Mouse (Mus musculus) neural tube, embryonic 10.5 days (tissue): Measurements from ENCODE around the gene Wdr46.
"Not testable (repeated sequence)": the region's sequence is repeated elsewhere in the genome, so short reads cannot be mapped to it uniquely, and the experiment has no call there.

Experiments
- DNase-seq: peaks from one replicate; pipeline ENCODE4 v3.0.0-alpha.2; 2017; ENCODE audit warnings: low spot score; ENCODE audit errors: extremely low spot score

The Wdr46 gene

DNA sequence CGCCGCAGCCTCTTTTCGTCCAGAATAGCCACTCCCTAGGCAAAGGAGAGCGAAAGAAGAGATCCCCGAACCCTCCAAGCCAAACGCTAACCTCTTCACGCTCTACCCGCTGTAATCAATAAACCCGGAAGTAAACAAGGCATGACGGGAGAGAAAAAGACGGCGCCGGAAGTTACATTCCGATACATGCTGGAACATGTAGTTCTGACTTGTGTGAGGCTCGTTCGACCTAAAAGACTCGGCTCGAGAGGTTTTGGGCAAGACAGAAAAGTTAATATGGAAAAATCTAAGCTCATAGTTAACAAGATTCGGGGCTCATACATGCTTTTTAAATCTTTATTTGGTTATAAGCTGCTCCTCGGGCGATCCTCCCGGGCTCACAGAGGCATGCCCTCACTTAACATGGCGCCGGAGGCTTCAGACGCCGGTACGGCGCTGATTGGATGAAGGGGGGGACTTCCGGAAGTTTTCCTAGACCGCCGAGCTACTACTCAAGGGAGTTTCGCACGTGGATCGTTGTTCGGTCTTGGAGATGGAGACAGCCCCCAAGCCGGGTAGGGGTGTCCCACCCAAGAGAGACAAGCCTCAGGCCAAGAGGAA is at the start of gene Wdr46, which contains the start of gene Pfdn6:
Gene Wdr46, plus strand, starts transcription at position 455 of the 600 bp plus-strand sequence.
Gene Pfdn6, minus strand, starts transcription at position 138 of the 600 bp plus-strand sequence.
- DNase-seq: peak; percentile 84

DNA sequence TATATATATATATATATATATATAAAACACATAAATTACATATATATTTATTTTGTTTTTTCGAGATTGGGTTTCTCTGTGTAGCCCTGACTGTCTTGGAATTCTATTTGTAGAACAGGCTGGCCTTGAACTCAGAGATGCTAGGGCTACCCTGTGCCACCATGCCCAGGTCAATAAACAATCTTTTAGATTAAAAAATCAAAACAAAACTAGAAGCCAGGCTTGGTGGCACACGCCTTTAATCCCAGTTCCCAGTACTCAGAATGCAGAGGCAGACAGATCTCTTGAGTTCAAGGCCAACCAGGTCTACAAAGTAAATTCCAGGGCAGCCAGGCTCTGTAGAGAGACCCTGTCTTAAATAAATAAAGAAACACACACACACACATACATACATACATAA is 49.1 kb upstream of the Wdr46 start:
- DNase-seq: no peak

DNA sequence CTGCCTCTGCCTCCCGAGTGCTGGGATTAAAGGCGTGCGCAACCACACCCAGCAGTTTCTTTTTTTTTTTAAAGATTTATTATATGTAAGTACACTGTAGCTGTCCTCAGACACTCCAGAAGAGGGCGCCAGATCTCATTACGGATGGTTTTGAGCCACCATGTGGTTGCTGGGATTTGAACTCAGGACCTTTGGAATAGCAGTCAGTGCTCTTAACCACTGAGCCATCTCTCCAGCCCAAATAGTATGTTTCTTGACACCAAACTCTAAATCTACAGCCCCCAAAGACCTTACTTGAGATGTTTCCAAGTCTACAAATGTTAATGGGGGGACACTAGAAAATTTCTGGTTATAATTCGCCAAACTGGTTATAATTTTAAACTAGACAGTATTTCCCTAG is 48.6 kb upstream of the Wdr46 start:
- DNase-seq: not testable (repeated sequence)

DNA sequence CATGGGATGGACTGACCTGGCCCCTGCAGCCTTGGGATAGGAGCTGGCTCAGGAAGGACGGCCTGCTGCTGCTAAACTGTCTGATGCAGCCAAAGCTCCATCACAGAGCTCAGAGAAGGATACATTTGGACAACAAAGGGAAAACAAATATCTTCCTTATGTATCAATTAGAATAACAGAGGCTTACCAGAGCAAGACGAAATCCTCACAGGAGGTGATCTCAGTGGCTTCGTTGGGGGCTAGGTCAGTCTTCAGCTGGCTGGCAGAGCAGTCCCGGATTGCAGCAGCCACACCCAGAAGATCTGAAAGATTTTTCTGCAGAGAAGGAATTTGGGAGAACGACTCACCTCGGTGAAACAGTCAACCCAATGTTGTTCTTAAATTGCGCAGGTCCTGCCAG is 48.0 kb upstream of the Wdr46 start:
- no peak for DNase-seq

DNA sequence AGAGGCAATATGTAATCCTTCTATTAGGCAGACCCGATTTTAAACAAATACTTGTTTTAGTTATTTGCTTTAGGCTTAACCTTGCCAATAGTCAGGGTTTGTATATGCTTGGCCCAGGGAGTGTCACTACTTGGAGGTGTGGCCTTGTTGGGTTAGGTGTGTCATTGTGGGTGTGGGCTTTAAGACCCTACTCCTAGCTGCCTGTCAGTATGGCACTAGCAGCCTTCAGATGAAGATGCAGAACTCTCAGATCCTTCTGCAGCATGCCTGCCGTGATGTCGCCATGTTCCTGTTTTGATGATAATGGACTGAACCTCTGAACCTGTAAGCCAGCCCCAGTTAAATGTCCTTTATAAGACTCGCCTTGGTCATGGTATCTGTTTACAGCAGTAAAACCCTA is 47.4 kb upstream of the Wdr46 start:
- DNase-seq: not testable (repeated sequence)

DNA sequence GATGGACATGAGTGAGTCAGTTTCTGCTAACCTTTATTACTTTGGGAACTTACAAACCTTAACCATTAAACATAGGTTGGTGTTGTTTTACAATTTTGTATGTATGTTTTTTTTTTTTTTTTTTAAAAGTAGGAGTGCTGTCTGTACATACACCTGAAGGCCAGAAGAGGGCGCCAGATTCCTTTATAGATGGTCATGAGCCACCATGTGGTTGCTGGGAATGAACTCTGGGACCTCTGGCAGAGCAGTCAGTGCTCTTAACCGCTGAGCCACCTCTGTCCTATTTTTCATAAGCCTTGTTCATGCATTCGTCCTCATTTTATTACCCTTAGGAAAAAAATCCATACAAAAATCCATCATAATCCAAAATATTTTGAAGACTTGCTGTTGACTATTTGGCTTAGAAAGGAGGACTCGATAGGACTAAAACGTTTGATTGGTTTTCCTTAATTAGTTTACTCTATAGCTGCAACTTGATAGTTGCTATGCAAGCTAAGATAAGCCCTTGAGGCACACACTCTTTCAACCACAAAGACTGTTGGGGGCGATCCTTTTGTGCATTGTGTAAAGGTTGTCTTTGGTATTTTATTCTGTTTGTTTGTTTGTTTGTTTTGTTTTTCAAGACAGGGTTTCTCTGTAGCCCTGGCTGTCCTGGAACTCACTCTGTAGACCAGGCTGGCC is 43.2 kb upstream of the Wdr46 start:
- no peak for DNase-seq

DNA sequence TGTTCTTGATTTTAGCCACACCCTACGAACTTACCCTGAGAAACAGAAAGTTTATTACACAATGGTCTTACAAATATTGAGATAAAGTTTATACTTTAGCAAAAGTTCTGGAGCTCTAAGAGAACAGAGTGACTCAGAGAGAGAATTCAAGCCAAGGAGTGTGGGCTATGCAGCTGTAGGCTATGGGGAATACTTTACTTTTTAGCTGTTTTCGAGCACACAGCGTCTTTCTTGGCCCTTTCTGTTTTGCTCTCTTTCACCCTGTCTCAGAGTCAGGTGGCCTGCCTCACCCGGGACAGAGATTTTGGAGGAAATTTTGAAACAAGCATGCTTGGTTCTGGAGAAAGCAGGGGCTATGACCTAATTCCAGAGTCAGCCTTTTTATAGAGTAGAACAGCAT is 42.3 kb upstream of the Wdr46 start:
- DNase-seq: not testable (repeated sequence)

DNA sequence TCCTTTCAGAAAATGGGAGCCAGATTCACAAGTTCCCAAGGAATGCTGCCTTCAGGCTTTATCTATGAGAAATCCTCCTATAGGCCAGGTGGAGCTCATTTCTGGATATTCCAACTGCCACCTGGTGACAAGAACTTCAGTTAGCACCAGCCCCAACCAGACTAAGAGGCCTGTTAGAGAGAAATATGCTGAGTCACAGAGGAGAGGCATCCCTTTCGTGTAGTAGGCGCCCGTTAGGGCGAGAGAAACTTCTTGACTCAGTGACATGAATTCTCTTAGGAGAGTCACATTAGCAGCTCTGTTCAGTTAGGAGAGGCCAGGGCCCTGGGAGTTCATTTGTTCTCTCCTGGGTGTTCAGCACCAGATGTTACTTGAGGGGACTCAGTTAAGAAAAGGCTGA is 40.8 kb upstream of the Wdr46 start:
- no peak for DNase-seq

DNA sequence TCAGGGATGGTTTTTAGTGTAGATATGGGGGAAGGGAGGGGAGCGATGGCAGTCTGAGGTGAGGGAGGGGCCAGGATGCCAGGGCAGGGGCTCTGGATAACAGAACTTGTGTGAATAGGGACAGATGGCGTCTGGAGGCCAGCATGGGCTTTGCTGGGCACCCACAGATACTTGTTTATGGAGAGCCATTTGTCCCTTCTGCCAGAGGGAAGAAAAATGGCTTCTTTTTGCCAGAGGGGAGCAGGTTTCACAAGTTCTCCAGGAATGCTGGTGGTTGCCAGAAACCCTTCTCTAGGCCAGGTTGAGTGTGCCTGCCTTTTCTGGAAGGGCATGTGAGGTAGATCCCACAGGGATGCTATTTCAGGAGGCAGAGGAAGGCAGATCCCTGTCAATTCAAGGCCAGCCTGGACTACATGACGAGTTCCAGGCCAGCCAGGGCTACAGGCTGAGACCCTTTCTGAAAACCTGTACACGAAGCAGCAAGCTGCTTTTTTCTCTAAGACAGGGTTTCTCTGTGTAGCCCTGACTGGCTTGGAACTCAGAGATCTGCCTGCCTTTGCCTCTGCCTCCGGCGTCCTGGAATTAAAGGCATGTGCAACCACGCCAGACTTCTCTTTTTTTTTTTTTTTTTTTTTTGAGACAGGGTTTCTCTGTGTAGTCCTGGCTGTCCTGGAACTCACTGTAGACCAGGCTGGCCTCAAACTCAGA is 40.0 kb upstream of the Wdr46 start:
- DNase-seq: no peak

DNA sequence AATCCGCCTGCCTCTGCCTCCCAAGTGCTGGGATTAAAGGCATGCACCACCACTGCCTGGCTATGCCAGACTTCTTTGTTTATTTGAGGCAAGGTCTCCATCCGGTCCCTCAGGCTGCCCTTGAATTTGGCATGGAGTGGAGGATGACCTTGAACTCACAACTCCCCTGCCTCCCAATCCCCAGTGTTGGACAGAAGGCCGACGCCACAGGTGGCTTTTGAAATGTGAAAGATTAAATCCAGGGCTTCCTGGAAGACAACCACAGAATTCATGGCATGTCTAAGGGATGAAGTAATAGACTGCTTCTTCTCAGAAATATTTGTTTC is 39.5 kb upstream of the Wdr46 start:
- DNase-seq: no peak

DNA sequence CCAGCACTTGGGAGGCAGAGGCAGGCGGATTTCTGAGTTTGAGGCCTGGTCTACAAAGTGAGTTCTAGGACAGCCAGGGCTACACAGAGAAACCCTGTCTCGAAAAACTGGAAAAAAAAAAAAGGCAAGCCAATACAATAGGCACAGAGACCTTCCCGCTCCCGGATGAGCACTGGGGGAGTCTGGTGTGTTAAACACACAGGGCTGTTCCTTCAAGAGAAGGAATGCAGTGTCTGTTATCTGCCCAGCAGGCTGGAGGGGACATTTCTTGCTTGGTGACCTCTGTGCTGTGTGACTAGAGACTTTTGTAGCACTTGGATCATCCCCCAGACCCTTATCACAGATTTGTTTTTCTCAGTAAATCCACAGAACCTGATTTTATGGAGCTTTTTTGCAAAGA is 38.8 kb upstream of the Wdr46 start:
- no peak for DNase-seq

DNA sequence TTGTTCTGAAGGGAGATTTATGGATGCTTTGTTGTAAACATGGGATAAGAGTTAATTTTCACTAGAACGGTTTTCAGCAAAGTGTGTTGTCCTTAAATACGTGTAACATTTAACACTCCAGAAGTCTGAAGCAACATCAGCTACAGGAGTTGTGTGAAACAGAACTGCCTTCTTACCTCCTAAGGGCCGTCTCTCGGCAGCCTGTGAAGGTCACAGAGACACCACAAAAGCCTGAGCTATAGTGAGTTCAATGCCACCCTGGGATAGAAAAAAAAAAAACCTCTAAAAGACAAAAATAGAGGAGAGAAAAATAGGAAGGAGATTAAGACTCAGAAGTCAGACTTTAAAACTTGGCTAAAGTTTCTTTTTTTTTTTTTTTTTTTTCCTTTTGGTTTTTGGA is 38.4 kb upstream of the Wdr46 start:
- no peak for DNase-seq

DNA sequence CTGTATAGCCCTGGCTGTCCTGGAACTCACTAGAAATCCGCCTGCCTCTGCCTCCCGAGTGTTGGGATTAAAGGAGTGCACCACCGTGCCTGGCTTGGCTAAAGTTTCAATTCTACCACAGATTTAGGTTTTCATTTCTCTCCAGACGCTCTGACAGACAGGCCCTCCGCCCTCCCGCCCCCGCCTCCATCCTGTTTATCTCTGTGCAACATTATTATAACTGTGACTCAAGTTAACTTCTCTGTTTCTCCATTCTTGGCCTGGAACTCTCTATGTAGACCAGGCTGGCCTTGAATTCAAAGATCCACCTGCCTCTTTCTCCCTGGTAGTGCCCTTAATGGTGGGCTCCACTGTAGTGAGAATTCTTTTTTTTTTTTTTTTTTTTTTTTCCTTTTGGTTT is 38.0 kb upstream of the Wdr46 start:
- DNase-seq: no peak

DNA sequence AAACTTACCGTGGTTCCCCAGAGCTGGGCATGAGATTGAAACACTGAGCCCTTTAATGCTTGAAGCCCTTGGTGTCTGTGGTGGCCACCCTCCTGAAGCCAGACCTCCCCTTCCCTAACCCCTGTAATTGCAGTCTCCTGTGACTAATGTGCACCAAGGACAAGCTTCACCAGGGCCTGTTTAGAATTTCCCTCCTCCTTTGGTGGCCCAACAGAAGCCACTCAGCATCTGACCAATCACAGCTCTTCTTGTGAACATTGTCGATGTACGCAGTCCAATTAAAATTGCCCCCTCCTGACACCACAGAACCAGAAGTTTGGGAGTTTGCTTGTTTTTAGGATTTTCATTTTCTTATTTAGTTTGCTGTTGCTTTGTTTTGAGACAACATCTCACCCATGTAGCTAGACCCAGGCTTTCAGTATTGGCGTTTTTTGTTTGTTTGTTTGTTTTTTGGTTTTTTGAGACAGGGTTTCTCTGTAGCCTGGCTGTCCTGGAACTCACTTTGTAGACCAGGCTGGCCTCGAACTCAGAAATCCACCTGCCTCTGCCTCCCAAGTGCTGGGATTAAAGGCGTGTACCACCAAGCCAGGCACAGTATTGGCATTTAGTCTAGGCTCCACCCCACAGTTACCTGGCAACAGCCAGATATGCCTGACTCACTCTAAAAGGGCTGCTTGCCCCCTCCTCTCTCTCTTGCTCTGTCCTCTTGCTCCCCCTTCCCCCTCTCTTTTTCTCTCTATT is 36.4 kb upstream of the Wdr46 start:
- DNase-seq: not testable (repeated sequence)

DNA sequence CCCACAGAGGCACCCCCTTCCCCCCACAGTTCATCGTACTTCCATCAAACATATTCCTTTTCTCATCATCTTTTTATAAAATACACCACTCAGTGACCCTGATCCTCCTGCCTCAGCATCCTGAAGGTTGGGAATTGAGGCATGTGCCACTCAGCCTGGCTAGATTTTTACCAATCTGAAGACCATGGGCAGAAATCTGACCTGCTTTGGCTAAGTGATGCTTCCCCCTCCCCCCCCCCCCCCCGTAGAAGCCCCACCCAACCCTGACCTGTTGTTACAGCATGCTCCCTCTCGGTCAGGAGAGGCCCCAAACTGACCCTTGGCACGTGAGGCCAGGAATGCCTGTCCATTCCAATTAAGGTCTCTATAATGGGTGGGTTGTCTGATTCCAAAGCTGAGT is 35.6 kb upstream of the Wdr46 start, which contains the start of gene Platr17:
Gene Platr17, plus strand, starts transcription at position 301 of the 400 bp plus-strand sequence.
- not testable (repeated sequence) for DNase-seq

DNA sequence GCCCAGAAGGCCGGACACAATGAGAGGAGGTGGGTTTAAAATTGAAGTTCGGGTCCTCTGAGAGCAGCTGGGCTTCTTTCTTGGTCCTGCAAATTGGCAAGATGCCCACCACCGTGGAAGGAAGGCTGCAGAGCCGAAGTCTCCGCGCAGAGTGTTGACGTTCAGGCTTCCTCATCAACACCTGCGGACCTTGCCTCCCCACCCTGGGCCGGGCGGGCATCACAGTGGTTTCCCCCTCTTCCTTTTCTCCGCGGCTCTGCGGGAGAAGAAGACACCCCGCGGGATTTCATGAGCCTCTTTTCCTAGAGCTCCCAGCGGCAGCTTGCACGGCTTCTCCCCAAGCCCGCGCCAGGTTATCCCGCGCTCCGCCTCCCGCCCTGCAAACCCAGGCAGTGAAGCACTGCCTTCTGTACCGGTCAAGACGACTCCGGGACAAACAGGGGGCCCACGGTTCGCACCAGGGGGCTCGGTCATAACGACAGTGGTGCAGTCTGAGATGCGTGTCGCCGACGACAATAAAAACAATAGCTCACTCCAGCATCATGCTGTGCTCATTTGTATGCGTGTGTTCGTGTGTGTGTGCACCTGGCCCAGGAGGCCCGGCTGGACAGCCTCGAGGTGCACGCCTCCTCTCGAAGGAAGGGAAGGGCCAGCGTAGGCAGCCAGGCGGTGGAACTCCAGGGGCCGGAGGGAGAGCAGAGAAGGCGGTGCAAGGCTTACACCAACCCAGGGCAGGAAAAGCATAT is 32.0 kb upstream of the Wdr46 start:
- DNase-seq: no peak

DNA sequence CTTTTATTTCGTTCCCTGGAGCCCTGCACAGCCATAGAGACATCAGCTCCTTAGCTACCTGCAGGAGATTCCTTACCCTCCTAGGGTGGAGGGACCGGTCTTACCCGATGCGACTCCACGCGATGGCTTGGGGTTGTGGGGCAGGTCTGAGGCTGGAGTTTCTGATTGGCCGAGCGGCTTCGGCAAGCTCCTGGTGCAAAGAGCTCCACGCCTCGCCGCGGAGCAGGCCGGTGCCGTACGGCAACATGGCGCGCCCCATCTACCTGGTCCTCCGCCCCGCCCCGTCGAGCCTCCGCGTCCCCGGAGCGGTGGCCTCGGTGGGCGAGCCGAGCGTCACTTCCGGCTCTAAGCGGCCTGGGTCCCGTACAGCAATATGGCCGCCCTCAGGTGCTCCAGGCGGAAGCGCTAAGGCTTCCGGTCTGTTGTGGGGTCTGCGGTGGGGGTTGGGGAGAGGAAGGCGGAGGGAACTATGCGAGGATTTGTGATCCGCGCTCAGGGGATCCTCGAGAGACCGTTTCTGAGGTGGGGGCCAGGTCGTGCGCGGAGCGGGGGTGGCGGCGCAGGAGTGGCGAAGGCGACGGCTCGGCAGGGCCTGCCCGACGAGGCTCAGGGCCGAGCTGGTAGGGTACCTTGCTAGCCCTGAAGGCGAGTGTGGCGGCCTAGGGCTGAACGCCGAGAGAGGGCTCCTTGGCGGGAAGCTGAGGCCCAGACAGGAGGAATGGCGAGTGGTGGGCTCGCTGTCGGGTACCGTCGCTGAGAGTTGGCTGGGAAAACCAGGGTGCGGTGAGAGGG is 31.2 kb upstream of the Wdr46 start, which contains the start of gene Daxx:
Gene Daxx, plus strand, starts transcription at position 338 of the 792 bp plus-strand sequence.
- peak; percentile 98 for DNase-seq

DNA sequence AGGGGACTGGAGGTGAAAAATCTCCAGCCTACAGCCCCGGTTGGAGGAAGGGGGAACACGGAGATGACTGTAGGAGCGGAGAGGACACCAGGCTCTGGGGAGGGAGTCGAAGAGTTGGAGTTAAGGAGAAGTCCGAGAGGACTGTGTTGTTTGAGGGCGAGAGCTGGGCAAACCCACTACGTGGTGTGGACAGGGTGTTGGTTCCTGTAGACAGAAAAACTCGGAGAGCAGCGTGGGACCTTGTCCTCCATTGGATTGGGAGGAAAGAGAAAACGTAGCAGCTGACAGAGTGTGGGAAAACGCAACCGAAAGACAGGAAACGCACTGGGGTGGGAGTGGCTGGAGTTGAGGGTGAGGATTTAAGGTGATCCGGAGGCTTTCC is 30.6 kb upstream of the Wdr46 start:
- no peak for DNase-seq

DNA sequence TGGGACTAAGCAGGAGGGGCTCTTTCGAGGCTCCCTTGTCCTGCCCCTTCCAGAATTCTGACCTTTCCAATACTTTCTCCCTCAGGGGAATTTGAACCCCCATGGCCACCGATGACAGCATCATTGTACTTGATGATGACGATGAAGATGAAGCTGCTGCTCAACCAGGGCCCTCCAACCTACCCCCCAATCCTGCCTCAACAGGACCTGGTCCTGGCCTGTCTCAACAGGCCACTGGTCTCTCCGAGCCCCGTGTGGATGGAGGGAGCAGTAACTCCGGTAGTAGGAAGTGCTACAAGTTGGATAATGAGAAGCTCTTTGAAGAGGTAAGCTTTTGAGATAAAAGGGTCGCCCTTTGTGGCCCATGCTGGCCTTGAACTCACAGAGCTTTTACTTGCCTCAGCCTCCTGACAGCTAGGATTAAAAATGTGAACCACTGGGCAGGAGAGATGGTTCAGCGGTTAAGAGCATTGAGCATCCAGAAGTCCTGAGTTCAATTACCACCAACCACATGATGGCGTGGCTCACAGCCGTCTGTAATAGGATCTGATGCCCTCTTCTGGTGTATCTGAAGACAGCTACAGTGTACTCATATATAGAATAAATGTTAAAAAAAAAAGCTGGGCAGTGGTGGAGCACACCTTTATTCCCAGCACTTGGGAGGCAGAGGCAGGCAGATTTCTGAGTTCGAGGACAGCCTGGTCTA is 30.0 kb upstream of the Wdr46 start:
- no peak for DNase-seq
